Mouse (Mus musculus): Measurements from ENCODE around the gene Anapc15-ps. TPM values are rescaled to one million over a fixed set of nuclear protein-coding genes. Genes with fewer than 3 reads are reported as not detected.

Gene Anapc15-ps
- polyA plus RNA-seq, 2 experiments = not detected

DNA sequence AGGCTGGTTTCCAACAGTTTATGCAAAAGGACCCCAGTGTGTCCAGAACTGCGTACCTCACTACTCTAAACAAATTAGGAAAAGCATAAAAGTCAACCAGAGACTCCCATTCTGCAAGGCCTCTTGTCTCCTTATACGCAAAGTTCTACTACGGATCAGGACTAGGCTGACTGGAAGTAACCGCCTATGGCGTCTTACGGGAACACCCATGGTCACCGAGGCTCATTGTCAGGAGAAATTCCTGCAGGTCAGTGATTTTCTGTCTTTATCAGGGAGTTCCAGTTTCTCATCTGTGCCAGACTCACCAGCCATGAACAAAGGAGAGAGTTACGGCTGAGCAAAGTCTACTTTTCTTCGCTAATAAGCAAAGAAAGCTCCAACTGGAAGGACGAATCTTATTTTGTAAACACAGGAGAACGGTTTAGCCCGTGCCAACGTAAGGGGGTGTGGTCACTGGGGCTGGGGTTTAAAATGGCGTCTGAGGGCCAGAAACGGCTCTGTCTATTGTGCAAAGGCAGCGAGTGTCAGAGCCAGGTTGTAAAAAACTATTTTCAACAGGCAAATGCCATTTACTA, 43.9 kb upstream of the Anapc15-ps start:
- Histone ChIP-seq H3K9ac (replicated peaks) (no peak overlapping the region), H3K4me3 (ENCODE audit: insufficient read depth in 1 of 2, low read depth in 2 of 2, low read length in 2 of 2) (no peak overlapping the region), H3K36me3 (replicated peaks; ENCODE audit: control insufficient read depth, insufficient read depth, low read depth) (no peaks in the 10 kb centered on the region), H3K27me3 (ENCODE audit: control insufficient read depth, insufficient read depth, low read length) (no peaks in the 10 kb centered on the region), H3K4me2 (ENCODE audit: low read depth) (no peak overlapping the region), H3K9me3 (ENCODE audit: control insufficient read depth, low read length) (no peaks in the 10 kb centered on the region), H3K27ac (no peak overlapping the region), H3K4me1 (replicated peaks; ENCODE audit: control insufficient read depth in 2 of 2, insufficient read depth in 2 of 2, low read length in 1 of 2) (peaks cover 8 to 27% of the 10 kb centered on the region in 2 experiments)
- WGBS (ENCODE audit: insufficient replicate concordance) = 79% methylated on average over 16 of the region's 16 CpGs
- DNase-seq (ENCODE audit: low read depth in 3 of 3, low spot score in 3 of 3) (no peak), ATAC-seq (ENCODE audit: insufficient read depth) (no peak)
- no peak for TF ChIP-seq CTCF (IDR thresholded peaks at IDR 0.05; ENCODE audit: low read depth)
- TF ChIP-seq EP300 (IDR thresholded peaks at IDR 0.05; ENCODE audit: low read depth) = no peak

DNA sequence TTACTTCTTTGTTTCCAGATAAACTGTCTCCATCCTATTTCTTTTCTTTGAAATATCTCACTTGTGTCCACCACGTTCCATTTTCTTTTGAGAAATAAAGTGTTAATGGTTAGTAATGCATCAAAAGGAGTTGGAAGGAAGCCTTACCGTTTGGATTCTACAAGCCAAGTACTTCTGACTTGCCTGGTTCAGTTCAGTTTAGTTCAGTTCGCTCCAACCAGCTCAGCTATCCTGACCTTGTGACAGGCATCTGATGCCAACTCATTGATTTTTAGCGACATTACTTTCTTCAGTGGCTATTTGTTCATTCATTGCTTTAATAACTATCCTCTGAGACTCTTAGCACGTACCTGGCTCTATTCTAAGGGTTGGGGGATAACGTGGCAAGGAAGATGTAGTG, 42.4 kb upstream of the Anapc15-ps start:
- H3K9me3 ChIP-seq (ENCODE audit: control insufficient read depth, low read length) = no peaks in the 10 kb centered on the region
- H3K4me2 ChIP-seq (ENCODE audit: low read depth) = no peak overlapping the region
- no peak for ATAC-seq (ENCODE audit: insufficient read depth)
- H3K27me3 ChIP-seq (ENCODE audit: control insufficient read depth, insufficient read depth, low read length) = no peaks in the 10 kb centered on the region
- H3K9ac ChIP-seq (replicated peaks) = no peak overlapping the region
- TF ChIP-seq CTCF (IDR thresholded peaks at IDR 0.05; ENCODE audit: low read depth) (no peak), EP300 (IDR thresholded peaks at IDR 0.05; ENCODE audit: low read depth) (no peak)
- WGBS (ENCODE audit: insufficient replicate concordance) = 59% methylated on average over 6 of the region's 6 CpGs
- no peak overlapping the region for H3K4me3 ChIP-seq (ENCODE audit: insufficient read depth in 1 of 2, low read depth in 2 of 2, low read length in 2 of 2)
- DNase-seq (ENCODE audit: low read depth in 3 of 3, low spot score in 3 of 3) = no peak
- H3K4me1 ChIP-seq (replicated peaks; ENCODE audit: control insufficient read depth in 2 of 2, insufficient read depth in 2 of 2, low read length in 1 of 2) = peaks cover 8 to 17% of the 10 kb centered on the region in 2 experiments
- H3K36me3 ChIP-seq (replicated peaks; ENCODE audit: control insufficient read depth, insufficient read depth, low read depth) = no peaks in the 10 kb centered on the region
- no peak overlapping the region for H3K27ac ChIP-seq

DNA sequence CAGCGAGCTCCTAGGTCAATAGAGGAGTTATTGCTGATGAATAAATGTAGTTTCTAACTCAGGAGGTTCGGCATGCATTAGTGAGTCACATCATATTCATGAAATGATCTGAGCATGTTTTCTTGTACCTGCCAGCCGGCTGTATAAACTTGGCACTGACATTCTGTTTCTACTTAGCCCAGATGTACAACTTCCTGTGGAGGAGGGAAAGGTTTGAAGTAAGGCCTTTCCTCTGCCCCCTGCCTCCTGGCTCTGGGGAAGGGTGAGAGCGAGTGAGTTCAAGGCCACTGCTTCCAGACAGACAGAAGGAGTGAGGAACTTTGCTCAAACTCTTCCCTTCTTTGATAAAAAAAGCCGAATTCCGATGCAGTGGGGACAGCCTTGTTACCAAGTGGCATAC, 39.0 kb upstream of the Anapc15-ps start:
- ATAC-seq (ENCODE audit: insufficient read depth) = no peak
- 56% methylated on average over 6 of the region's 6 CpGs for WGBS (ENCODE audit: insufficient replicate concordance)
- H3K9me3 ChIP-seq (ENCODE audit: control insufficient read depth, low read length) = no peaks in the 10 kb centered on the region

DNA sequence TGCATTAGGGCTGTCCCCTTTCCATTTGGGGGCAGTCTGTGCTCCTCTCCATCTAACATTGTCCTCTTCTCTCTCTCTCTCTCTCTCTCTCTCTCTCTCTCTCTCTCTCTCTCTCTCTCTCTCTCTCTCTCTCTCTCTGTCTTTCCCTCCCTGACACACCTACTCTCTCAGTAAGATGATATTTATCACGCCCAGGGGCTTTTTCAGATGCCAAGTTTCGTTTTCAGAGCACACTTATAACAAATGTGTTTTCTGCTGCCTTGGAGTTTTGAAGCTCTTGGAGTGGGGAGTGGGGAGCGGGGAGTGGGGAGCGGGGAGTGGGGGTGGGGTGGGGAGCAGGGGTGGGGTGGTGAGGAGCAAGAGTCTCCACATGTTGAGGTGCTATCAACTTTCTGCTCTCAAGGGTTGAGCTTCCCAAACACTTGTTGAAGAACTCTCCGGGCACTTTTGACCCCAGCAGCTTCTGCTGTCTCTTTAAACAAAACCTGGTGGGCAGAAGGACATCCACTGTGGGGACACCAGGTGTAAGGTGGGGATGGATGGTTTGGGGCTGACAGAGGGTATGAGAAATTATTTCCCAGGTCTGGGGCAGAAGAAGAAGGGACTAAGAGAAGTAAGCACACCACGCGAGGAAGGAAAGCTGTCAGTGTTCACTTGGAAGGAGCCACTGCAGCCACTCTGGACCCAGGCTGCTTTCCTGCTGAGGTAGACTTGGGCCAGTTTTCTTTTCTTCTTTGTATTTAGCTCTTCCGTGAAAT, 36.8 kb upstream of the Anapc15-ps start:
- H3K4me2 ChIP-seq (ENCODE audit: low read depth) = no peak overlapping the region
- TF ChIP-seq CTCF (IDR thresholded peaks at IDR 0.05; ENCODE audit: low read depth) = no peak
- no peak for TF ChIP-seq EP300 (IDR thresholded peaks at IDR 0.05; ENCODE audit: low read depth)
- no peak overlapping the region for H3K9ac ChIP-seq (replicated peaks)
- ATAC-seq (ENCODE audit: insufficient read depth) = no peak
- DNase-seq (ENCODE audit: low read depth in 3 of 3, low spot score in 3 of 3) = no peak
- H3K4me1 ChIP-seq (replicated peaks; ENCODE audit: control insufficient read depth in 2 of 2, insufficient read depth in 2 of 2, low read length in 1 of 2) = 0 out of 4 replicates have a peak, but pooled peaks cover 0 to 10% of the 10 kb centered on the region in 2 experiments
- 60% methylated on average over 8 of the region's 8 CpGs for WGBS (ENCODE audit: insufficient replicate concordance)
- H3K27ac ChIP-seq = no peak overlapping the region
- H3K27me3 ChIP-seq (ENCODE audit: control insufficient read depth, insufficient read depth, low read length) = no peaks in the 10 kb centered on the region
- H3K4me3 ChIP-seq (ENCODE audit: insufficient read depth in 1 of 2, low read depth in 2 of 2, low read length in 2 of 2) = no peak overlapping the region
- H3K36me3 ChIP-seq (replicated peaks; ENCODE audit: control insufficient read depth, insufficient read depth, low read depth) = no peaks in the 10 kb centered on the region
- H3K9me3 ChIP-seq (ENCODE audit: control insufficient read depth, low read length) = no peaks in the 10 kb centered on the region

More for the DNA sequence above, 39.0 kb upstream of the Anapc15-ps start:
- H3K9ac ChIP-seq (replicated peaks) = no peak overlapping the region
- no peak overlapping the region for H3K4me2 ChIP-seq (ENCODE audit: low read depth)
- H3K4me1 ChIP-seq (replicated peaks; ENCODE audit: control insufficient read depth in 2 of 2, insufficient read depth in 2 of 2, low read length in 1 of 2) = peaks cover 0 to 10% of the 10 kb centered on the region in 2 experiments; a peak in 1 of 4 replicates
- TF ChIP-seq CTCF (IDR thresholded peaks at IDR 0.05; ENCODE audit: low read depth) (no peak), EP300 (IDR thresholded peaks at IDR 0.05; ENCODE audit: low read depth) (no peak)
- no peak overlapping the region for H3K4me3 ChIP-seq (ENCODE audit: insufficient read depth in 1 of 2, low read depth in 2 of 2, low read length in 2 of 2)
- H3K36me3 ChIP-seq (replicated peaks; ENCODE audit: control insufficient read depth, insufficient read depth, low read depth) = no peaks in the 10 kb centered on the region
- DNase-seq (ENCODE audit: low read depth in 3 of 3, low spot score in 3 of 3) = no peak
- H3K27me3 ChIP-seq (ENCODE audit: control insufficient read depth, insufficient read depth, low read length) = no peaks in the 10 kb centered on the region
- no peak overlapping the region for H3K27ac ChIP-seq

DNA sequence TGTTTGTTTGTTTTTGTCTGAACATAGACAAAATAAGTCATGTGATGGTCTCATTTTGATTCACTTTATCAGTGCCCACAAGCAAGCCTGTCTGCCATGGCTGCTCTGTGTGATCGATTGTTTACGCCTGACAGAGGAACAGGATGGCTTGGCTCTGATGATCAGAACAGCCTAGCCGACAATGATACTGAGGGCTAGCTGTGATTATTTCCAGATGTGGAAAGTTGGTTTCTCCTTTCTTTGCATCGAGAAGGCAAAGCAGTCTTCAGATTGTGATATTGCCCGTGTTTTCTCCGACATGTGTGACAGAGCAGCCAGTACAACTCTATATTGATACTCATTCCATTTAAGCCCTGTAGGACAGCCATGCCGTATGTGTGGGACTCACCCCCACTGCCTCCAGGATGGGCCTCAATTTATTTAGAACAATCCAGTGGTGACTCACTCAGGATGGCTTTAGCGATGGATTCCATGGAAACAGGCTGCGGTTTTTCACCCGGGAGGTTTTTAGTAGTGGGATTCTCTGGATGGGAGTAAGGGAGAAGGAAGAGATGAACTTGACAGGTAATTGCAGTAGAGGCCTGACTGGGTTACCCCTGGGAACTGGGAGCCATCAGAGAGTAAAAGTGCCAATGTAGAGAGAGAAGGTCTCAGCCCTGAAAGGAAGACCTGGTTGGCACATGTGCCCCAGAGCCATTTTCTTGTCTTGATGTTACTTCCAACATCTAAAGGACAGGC, 36.1 kb upstream of the Anapc15-ps start:
- H3K4me1 ChIP-seq (replicated peaks; ENCODE audit: control insufficient read depth in 2 of 2, insufficient read depth in 2 of 2, low read length in 1 of 2) = 0 out of 4 replicates have a peak, but pooled peaks cover 0 to 10% of the 10 kb centered on the region in 2 experiments
- no peak overlapping the region for H3K4me2 ChIP-seq (ENCODE audit: low read depth)
- no peak overlapping the region for H3K27ac ChIP-seq
- no peaks in the 10 kb centered on the region for H3K36me3 ChIP-seq (replicated peaks; ENCODE audit: control insufficient read depth, insufficient read depth, low read depth)
- no peak for DNase-seq (ENCODE audit: low read depth in 3 of 3, low spot score in 3 of 3)
- no peak overlapping the region for H3K4me3 ChIP-seq (ENCODE audit: insufficient read depth in 1 of 2, low read depth in 2 of 2, low read length in 2 of 2)
- no peak for ATAC-seq (ENCODE audit: insufficient read depth)
- no peaks in the 10 kb centered on the region for H3K27me3 ChIP-seq (ENCODE audit: control insufficient read depth, insufficient read depth, low read length)
- 54% methylated on average over 10 of the region's 10 CpGs for WGBS (ENCODE audit: insufficient replicate concordance)
- no peaks in the 10 kb centered on the region for H3K9me3 ChIP-seq (ENCODE audit: control insufficient read depth, low read length)
- TF ChIP-seq EP300 (IDR thresholded peaks at IDR 0.05; ENCODE audit: low read depth) (no peak), CTCF (IDR thresholded peaks at IDR 0.05; ENCODE audit: low read depth) (no peak)
- no peak overlapping the region for H3K9ac ChIP-seq (replicated peaks)

Measured in liver, embryonic 14.5 days (tissue).